Mouse (Mus musculus) ovary, postnatal 36 days (tissue): ENCODE measurements around the gene Sirt5.

Source experiments
- DNase-seq: peaks from one replicate; pipeline ENCODE4 v3.0.0; 2022; ENCODE audit warnings: low spot score, mixed read lengths

The Sirt5 gene

DNA sequence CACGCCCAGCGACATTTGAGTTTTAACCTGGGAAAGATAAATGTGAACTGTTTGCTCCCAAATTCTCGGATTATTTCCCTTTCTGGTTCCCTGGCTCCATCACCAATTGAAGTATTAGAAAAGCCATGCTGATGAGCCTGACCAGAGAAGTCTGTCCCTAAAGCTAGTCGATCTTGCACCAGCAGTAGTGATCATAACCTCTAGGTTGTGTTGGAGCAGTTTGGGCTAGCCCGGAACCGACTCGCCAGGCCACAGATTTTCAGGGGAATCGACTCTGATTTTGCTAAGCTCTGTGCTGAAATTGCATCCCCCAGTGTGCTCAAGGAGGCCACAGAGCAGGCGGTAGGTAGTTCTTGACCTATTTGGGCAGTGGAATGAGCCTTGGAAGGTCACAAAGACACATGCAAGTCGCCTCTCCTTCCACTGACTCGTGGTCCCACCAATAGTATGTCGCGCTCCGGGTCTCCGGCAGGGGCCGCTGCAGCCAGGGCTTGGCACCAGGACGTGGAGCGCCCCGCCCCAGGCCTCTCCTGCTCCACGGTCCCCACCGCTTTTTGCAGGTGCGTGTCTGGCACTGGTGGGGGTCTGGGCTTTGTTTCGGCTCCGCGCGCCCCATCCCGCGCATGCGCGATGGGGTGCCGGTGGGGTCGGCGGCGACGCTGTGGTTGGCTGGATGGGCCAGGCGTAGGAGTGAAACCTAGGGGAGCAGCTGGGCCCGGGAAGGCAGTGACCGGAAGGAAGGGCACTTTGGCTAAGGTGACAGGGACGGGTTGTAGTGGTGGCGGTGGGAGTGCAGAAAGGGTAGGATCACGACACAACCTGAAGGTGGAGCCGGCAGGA, at the start of gene Sirt5:
Gene Sirt5 (plus strand): TSS at position 512 of the 840 bp plus-strand sequence.
- DNase-seq, result peak; percentile 89

DNA sequence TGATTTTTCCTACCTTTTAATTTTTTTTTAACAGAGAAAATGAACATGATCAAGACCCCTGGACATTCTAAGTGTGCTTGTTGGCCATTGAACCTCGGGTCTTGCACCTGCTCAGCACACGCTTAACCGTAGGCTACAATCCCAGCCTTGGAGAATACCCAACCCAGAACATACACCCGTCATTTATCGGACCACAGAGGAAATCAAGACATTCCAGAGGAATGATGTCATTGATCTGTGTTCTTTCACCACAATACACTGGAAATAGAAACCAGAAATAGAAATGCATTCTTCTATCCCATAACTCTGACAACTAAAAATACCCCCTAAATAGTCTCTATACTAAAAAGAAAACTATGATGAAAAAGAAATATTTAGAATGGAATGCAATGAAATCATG, 47.9 kb upstream of the Sirt5 start:
- no peak for DNase-seq

DNA sequence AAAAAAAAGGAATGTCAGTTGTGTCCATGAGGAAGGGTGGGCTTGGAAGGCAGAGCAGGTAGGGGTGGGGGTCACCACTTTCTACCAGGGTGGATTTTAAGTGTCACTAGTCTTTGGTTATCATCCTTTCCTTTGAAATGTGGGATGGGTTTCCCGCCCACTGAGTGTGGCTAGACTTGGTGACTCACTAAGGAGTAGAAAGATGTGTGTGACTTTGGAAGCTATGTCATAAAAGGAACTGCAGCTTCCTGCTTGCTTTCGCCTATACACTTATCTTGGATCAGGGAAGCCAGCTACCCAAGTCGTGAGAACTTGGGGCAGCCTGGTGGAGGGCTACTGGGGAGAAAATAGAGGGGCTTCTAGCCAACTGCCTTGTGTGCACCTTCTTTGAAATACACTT, 45.9 kb upstream of the Sirt5 start:
- no peak for DNase-seq

DNA sequence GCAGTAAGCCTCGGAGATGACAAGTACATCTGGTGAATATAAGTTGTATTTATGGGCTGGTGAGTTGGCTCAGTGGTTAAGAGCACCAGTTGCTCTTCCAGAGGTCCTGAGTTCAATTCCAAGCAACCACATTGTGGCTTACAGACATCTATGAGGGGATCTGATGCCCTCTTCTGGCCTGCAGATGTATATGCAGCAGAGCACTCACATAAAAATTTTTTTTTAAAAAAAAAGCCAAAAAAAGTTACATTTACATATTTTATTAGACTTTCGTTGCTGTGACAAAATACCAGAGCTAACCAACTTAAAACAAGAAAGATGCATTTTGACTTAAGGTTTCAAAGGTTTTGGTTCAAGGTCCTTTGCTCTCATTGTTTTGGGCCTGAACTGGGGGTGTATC, 43.8 kb upstream of the Sirt5 start:
- DNase-seq, result no peak

- DNase-seq, result no peak
Observed at GRCm38 (mm10) chr13:43325427-43325826, 39.9 kb upstream of the Sirt5 start.

GRCm38 (mm10) chr13:43331721-43332444, 33.4 kb upstream of the Sirt5 start:
- DNase-seq, result no peak

DNA sequence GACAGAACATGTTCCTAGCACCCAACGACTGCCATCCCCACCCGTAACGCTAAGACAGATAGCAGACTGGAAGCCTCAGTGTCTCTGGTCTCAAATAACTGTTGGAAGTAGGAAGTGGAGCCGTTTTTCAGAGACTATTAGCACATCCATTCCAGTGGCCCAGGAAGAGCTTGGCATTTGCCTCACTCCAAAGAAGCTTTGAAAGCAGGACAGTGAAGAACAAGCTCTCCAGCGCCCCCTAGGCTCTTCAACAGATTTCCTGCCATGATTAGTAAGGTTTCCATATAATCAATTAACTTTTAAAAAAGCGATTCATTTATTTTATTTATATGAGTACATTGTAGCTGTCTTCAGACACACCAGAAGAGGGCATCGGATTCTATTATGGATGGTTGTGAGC, 32.7 kb upstream of the Sirt5 start:
- peak; percentile 15 for DNase-seq

DNA sequence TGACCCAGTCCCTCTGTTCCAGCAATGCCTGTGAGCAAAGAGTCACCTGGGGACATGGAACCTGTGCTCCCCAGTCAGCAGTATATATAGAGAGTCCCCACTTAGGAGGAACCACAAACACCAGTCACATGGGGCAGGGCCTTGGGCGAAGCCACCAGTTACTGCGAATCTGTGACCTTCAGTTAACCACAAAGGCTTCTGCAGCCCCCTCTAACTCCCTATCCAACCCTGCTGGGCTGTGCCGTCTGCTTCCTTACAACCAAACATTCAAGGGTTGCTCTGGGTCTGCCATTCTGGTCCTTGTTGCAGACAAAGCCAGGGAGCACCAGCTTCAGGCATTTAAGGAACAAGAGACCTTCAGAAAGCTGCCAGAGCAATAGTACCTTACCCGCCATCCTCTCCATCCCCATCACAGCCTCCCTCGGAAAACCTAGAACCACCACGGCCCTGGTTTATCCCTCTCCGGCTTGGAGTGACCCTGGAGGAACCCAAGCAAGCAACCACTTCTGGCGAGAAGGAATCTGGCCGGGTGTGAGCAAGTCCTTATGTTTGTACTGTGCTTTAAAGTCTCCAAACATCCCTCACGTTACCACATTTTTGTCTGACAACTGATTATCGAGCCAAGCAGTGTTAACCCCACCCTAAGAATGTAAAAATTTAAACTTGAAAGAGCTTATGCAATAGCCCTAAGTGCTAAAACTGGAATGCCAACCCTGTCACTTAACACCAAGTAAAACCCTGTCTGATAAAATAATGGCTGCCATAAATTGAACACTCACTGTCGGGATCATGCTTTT, 28.7 kb upstream of the Sirt5 start:
- peak; percentile 12 for DNase-seq

- no peak for DNase-seq
Observed at GRCm38 (mm10) chr13:43338001-43338400, 27.3 kb upstream of the Sirt5 start.

- DNase-seq, result no peak
Observed at GRCm38 (mm10) chr13:43338632-43339031, 26.7 kb upstream of the Sirt5 start.

DNA sequence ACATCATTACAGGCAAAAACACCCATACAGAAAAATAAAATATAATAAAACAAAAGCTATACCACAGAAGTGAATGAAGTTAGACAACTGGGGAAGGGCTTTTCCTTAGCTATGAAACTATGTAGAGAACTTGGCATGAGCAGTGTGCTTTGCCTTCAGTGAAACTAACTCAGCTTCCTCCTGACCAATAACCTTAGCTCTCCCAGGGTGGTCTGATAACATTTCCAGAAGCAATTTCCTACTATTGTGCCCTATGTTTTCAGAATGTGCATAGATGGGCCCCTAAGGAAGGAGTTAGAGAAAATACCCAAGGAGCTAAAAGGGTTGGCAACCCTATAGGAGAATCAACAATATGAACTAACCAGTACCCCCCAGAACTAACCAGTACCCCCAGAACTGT, 18.5 kb upstream of the Sirt5 start:
- no peak for DNase-seq

- DNase-seq, result no peak
Observed at GRCm38 (mm10) chr13:43349376-43349775, 15.9 kb upstream of the Sirt5 start.

DNA sequence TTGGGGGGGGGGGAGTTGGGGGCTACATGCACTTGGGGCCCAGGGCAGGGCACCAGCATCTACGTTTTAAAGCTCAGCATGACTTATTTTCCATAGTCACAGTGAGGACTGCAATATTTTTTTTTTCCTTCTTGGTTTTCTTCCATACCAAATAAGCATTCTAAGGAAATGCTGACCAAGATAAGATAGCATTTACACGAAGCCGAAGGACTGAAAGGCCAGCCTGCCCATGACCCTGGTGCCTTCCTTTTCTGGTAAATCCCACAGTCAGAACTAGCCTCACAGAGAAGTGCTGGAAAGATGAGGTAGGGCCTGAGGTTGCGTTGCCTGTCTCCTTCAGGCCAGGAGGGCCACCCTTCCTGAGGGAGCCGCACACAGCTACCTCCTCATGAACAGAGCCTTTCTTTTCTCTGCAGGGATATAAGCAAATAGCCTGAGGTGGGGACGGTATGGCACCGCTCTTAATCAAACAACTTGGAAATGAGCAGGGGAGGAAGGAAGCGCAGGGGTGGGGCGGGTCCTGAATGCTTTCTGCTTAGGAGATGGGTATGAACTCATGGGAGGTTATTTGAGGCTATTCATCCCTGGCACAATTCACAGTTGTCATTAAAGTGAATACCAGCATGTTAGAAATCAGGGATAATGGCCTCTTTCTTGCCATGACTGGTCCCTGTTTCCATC, 14.7 kb upstream of the Sirt5 start:
- no peak for DNase-seq

DNA sequence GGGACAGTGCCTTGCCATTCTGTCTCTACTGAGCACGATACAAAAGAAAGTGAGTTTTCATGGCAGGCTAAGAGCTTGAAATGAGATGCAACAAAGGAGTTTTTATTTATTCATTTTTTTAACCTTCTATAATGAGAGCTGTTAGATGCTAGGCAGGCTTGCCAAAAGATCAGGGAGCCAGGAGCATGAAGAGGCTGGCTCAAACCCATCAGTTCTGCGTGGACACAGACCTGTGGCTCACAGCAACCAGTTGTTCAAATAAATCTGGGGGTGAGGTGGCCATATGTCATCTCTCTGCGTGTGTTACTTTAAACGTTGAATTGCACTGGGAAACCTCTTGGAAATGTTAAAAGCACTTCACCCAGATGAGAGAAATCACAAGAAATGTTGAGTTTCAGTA, 11.9 kb upstream of the Sirt5 start:
- DNase-seq, result no peak

GRCm38 (mm10) chr13:43354362-43354761, 10.9 kb upstream of the Sirt5 start:
- no peak for DNase-seq

DNA sequence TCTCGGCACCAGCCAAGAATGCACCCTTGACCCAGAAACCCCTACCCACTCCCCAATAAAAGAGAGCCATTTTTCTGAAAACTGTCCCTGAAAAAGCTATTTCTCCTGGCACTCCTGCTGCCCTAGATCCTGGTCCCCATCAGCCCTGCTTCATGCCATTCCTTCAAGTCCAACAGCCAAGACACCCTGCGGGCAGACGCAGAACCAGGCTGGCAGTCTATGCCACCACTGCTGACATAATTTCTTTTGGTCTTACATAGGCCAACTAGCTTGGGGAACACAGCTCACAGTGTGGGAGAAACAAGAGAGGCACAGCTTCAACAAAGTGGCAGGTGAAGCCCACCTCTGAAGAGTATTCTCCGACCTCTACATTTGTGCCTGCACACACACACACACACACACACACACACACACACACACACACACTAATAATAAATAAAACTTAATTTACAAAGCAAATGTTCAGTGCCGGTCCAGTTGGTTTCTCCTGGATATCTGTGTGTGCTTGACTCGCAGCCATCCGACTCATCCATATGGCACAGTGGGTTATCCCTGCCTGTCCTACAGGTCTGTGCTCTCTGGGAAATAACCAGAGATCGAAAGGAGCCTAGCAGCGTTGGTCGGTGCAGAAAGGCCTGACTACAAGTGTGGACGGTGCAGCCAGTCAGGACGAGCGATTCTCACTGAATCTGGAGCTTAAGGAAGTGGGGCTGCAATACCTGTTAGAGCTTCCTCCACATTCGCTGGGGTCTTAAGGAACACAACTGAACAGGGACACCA, 8.8 kb upstream of the Sirt5 start:
- no peak for DNase-seq

DNA sequence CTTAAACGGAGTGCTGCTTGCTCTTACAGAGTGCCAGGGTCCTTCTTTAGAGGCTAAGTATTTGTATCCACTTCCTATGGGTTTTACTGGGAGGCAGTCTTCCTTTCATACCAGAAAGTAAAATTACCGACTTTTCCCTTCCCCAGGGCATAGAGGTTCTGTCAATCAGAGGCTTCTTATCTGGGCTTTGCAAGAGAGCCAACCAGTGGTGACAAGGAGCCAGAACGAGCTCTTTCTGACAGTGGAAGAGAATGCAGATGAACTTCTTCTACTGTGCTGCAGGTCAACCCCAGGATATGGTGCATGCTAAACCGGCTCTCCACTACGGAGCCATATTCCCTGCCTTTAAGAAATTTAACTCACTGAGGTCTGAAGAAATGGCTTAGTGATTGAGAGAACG, 4.8 kb upstream of the Sirt5 start:
- no peak for DNase-seq

DNA sequence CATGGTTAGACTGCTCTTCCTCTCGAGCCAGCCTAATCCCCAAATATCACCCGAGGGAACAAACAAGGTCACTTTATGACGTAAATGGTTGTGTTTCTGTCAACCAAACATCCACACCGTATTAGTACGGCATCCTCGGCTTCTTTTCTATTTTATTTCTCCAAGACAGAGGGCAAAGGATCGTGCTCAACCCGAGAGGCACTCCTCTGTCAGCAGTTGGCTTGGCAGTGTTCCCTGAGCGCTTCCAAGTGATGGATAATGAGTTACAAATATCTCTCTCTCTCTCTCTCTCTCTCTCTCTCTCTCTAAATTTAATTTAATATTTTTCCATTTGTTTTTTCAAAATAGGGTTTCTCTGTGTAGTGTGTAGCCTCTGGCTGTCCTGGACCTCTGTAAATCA, 2.9 kb upstream of the Sirt5 start:
- DNase-seq, result no peak

DNA sequence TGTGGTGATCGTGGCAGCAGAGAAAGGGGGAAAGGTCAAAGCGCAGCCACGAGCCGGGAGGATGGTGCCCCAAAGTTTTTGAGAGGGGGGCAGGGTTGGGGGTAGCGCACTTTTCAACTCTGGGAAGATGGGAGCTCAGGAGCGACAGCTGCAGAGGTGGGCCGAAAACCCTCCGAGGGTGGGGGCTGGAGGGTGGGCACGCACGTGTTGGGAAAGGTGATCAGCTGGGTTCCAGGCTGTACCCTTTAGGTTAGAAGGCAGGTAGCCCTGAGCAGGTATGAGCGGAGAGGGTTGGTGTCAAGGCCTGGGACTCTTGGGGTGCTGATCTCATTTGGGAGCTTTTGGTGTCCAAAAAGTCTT, 509 bp downstream of the Sirt5 start:
- no peak for DNase-seq

DNA sequence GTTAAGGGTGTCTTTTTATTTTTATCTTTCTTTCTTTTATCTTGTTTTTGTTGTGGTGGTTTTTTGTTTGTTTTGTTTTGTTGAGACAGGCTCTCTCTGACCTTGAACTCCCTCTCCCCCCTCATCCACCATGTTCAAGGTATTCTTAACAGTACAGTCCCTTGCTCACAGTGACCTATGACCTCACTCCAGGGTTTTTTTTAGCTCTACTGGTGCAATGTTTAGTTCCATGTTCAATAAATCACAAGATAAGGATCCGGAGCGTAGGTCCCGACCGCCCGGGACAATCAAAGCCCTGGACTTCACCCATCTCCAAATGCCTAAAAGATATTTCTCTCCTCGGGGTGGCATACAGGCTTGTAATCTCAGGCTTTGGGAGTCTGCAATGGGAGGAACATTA, 4.8 kb downstream of the Sirt5 start:
- DNase-seq, result no peak

- no peak for DNase-seq
Observed at GRCm38 (mm10) chr13:43372892-43373291, 7.6 kb downstream of the Sirt5 start.
